Mouse (Mus musculus): Measurements from ENCODE around the gene Cd274.

The Cd274 gene

GRCm38 (mm10) chr19:29366969-29367622 lies at the start of gene Cd274, which contains the start of gene Plgrkt:
TSS of gene Cd274 (plus strand) at chr19:29367455.
TSS of gene Plgrkt (minus strand) at chr19:29367390.
- DNase-seq (ENCODE audit: low spot score in 2 of 2): peak; percentile 24 to 32

DNA sequence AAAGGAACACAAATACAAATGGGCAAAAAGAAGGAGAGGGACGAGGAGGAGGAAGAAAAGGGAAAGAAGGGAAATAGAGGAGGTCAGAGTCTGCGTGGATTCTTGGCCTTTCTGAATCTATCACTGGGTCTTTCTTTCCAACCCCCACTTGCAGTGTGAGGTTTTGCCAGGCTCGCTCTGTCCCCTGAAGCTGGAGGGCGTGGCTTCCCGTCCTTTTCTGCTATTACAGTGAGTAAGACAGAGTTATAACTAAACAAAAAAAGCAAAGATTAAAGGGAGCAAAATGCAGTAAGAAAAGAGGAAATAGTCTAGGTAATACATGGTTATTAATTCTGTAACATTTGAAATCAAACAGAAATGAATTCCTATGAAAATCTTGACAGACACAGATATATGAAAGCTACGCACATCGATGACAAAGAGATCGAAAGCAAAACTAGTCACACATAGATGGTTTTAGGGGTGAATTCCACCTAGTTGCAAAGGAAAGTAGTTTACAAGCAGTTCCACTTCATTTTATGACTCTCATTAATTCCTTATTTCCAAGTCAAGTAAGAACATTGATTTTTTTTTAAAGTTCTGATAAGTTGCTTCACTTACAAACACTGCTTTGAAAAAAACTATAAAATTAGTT lies 43.7 kb upstream of the Cd274 start:
- DNase-seq (ENCODE audit: low spot score in 2 of 2): no peak

DNA sequence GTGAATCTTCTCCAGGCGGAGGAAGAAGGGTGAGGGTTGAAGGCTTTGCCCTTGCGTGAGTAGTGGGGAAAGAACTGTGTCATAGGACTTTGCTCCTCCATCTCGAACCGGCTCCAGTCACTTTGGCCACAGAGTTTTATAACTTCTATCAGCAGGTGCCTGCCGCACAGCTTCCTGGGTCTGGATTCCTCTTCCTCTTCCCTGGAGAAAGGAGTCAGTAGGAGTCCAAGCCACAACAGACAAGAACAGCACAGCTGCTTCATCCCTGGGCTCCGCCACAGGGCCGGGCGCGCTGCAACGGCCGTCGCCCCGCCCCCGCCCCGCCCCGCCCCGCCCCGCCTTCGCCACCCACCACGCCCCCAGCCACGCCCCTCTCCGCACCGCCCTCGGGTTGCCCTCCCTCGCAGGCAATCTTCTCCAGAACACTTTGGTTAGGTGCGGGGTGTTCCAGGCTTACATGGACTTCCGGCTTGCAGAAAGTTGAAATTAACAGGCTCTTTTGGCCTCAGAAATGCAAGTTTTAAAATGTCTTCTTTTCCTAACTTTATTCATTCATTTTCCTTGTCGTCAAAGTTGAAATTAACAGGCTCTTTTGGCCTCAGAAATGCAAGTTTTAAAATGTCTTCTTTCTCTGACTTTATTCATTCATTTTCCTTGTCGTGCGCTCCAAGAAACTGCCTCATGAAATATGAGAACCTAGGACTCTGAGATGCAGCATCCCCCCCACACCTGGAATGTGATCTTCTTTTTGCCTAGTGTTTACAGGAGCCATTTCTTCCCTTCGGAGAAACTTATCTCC lies 42.0 kb upstream of the Cd274 start, which contains the start of gene Insl6:
Insl6 (minus strand) TSS at position 304 of the 799 bp plus-strand sequence.
- DNase-seq (ENCODE audit: low spot score in 2 of 2): peak in 1 of 2 experiments; percentile 16

GRCm38 (mm10) chr19:29325852-29326180 lies 41.4 kb upstream of the Cd274 start:
- no peak for DNase-seq (ENCODE audit: low spot score in 2 of 2)

DNA sequence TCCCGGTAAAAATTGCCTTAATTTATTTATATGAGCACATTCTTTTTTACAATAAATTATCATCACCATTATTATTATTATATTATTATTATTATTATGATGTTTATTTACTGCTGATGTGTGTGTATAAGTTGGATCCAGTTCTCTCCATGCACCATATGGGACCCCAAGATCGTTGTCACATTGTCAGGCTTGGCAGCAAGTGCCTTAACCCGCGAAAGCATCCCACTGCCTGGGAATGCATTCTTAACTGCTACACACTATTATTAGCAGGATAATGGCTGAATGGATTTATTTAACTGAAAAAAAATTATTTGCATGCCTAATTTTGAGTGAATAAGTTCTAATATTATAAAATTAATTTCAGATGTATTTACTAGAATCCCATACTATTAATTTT lies 40.9 kb upstream of the Cd274 start:
- no peak for DNase-seq (ENCODE audit: low spot score in 2 of 2)

GRCm38 (mm10) chr19:29326822-29327552 lies 40.3 kb upstream of the Cd274 start:
- DNase-seq (ENCODE audit: low spot score in 2 of 2): no peak

DNA sequence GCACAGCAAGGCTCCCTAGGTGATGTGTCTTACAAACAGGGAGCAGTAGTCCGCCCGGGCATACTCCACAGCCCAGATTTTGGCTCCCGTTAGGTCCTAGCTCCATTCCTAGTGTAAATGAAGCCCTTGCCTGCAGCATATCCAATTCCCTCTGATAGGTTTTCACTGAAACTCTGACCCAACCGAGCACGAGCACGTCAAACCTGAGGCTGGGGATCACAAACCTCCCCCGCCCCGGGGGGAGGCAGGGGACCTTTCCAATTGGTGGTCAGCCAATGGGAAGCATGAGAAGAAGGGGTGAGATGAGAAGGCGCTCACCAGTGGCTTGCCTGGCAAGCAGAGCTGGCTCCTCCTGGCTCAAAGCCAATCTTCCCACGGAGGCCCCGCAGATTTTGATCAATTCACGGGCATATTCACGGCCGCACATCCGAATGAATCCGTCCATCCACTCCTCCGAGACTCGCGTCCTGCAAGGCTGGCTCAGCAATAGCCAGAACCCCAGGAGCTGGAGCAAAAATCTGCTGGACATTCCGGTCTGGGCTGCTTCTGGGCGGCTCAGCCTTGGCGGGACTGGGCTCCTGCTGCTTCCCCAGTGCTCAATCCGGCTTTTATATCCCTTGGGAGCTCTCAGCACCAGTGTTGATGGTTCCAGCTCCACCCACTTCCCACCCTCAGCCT lies 33.0 kb upstream of the Cd274 start, which contains the start of gene Rln1:
Rln1 (minus strand) TSS at position 603 of the 678 bp plus-strand sequence.
- peak; percentile 21 to 24 for DNase-seq (ENCODE audit: low spot score in 2 of 2)

DNA sequence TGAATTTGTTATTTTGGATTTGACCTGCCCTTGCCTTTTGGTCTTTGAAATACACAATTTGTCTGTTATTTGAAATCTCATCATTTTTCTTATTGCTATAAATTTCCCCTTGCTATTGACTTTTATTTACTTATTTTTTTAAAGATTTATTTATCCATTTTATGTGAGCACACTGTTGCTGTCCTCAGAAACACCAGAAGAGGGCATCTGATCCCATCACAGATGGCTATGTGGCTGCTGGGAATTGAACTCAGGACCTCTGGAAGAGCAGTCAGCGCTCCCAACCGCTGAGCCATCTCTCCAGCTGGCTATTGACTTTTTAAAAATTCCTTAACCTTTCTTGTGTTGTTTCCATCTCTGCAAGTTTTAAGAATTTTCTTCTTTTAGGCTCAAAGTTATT lies 30.6 kb upstream of the Cd274 start:
- no peak for DNase-seq (ENCODE audit: low spot score in 2 of 2)

DNA sequence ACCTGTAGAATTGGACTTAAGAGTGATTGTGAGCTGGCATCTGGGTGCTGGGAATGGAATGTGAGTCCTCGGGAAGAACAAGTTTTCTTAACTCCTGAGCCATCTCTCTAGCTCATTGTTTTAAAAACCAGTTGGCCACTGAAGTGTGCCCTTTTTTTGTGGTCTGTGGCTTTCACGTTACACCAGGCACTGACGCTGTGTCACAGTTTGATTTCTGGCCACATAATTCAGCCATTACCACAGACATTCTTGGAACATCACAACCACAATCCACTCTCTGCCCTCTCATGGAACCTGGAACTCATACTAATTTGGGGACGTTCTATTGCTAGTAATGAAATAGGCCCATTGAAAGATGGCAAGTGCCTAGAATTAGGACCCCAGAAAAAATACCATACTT lies 26.2 kb upstream of the Cd274 start:
- DNase-seq (ENCODE audit: low spot score in 2 of 2): no peak

- no peak for DNase-seq (ENCODE audit: low spot score in 2 of 2)
Observed at GRCm38 (mm10) chr19:29342281-29342680, 25.0 kb upstream of the Cd274 start.

DNA sequence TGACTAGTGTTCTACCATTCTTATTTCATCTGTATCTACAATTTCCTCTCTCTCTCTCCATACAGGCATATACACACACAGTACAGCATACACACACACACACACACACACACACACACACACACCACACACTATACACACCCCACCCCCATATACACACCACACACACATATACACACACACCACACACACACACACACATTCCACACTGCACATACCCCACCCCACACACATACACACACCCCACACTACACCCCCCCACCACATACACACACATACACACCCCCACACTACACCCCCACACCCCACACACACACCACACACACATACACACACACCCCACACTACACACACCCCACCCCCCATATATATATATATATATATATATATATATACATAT lies 22.4 kb upstream of the Cd274 start:
- DNase-seq (ENCODE audit: low spot score in 2 of 2): no peak

DNA sequence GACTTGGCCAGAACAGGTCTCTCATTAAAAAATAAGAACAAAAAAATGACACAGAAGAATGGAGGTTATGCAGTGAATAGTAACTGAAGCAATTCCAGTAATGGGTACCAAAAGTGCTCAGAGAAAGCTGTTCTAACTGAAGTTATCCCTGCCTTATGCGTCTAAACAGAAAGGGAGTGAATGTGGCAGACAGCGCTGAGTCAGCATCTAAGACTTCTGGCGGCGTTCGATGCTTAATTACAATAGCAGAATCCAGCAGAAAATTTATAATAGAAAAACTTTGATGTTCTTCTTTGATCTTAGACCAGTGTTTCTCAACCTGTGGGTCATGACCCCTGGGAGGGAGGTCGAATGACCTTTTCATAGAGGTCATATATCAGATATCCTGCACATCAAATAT lies 21.6 kb upstream of the Cd274 start:
- no peak for DNase-seq (ENCODE audit: low spot score in 2 of 2)

- no peak for DNase-seq (ENCODE audit: low spot score in 2 of 2)
Observed at GRCm38 (mm10) chr19:29350991-29351390, 16.3 kb upstream of the Cd274 start.

DNA sequence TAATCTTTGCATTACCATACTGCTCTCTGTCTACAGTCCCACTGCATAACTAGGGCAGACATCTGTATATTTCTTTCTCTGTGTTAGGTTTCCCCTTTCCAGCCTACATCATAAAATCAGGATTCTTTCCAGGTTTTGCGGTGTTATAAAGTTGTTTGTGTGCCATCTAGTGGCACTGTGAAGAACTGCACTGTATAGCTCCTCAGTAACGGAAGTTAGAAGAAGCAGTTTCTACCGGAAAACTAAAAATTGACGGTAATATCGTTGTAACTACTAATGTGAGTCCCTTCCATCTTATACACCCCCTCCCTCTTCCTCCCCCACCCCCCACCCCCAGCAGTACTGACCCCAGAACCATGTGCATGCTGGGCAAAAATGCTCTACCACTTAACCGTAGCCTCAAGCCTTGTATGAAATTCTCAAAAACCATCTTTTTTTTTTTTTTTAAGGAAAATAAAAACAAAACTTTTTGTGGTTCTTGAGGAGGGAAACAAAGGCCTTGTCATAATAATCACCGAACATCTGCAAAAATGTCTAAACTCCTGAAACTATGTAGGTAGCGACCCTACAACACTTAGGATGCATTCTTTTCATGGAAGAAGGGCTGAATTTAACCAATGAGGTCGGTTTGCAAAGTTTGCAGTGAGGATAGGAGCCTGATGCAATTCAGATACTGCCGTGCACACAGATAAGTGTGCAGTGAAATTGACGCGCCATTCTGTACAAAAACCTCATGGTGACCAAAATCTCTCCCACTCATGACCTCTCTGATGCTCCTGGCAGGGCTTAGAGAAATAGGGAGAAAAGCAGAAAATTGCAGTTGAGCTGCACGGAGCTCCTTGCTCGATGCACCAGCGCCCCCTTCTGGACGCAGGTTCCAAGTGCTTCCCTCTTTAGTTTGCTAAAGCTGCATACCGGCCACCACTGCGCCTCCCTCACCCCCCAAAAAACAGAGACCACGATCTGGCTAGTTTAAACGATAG lies 12.1 kb upstream of the Cd274 start:
- peak; percentile 63 to 80 for DNase-seq (ENCODE audit: low spot score in 2 of 2)

GRCm38 (mm10) chr19:29356281-29356680 lies 11.0 kb upstream of the Cd274 start:
- no peak for DNase-seq (ENCODE audit: low spot score in 2 of 2)

DNA sequence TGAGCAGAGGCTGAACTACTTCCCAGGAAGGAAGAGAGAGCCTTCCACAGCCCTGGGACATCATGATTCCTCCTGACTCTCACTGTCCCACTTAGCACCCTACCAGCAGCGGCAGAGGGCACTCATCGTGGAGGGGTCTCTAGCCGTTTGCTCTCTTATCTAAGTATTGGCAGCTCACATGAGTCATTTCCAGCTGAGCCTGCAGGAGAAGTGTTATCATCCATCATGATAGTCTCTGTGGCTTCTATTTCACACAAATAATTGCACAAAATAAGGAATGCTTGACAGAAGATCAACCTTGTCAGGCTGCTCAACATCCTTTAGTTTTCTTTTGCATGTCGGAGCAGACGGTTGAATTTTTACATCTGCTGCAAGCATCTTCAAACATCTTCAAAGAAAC lies 7.0 kb upstream of the Cd274 start:
- DNase-seq (ENCODE audit: low spot score in 2 of 2): no peak

DNA sequence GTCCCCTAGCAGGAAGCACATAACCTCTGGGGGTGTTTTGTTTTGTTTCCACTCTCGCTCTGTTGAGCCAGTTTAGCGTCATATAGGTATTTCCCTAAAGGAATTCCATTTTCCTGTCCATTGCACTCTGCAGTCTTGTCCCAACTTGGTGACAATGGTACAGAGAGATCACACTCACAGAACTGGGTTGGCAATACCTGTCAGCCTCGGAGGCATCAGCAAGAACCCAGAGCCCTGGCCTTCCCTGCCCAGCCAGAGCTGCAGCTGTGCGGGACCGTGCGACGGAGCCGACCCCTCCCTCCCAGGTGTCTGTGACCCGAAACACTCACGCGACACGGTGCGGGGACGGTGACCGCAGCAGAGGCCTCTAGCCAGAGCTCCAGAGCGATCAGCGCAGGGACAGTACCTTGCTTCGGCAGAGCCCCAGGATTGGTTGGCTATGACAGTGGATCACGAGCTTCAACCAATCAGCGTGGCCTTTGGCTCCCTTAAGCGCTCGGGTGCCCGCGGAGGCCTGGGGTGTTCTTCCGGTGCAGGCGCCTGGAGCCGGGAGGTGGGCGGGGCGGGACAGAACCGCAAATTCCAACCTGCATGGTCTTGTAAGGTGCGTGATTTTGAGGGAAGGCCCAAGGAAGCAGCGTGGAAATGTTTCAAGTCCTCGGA lies 5.7 kb upstream of the Cd274 start:
- peak; percentile 87 for DNase-seq (ENCODE audit: low spot score in 2 of 2)

GRCm38 (mm10) chr19:29362173-29362930 lies 4.9 kb upstream of the Cd274 start:
- DNase-seq (ENCODE audit: low spot score in 2 of 2): no peak

DNA sequence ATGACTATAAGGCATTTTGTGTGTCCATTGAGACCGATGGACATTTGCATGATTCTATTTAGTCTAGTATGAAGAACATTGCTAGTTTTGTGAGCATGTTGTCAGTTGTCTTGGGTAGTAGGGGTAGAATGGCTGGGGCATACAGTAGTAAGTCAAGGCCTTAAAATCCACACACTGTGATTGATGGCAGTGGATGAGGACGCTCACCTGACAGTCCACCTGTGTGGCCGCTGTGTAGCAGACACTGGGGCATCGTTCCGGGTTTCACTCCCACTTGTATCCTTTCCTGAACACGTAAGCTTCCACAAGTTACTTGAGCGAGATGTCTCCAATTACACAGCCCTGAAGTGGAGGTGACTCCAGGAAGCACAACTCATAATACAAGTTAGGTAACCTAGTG lies 3.7 kb upstream of the Cd274 start:
- DNase-seq (ENCODE audit: low spot score in 2 of 2): no peak
